Mouse (Mus musculus) 3T3-L1 (cell line): ENCODE data around the gene Lhx5.

ENCODE experiments used
- DNase-seq: peaks from one replicate; pipeline ENCODE4 v3.0.0-alpha.2; 2015; ENCODE audit warnings: low read depth, low spot score

The Lhx5 gene

GRCm38 (mm10) chr5:120431649-120432485 lies at the start of gene Lhx5:
Lhx5 (plus strand) TSS chr5:120431699.
- DNase-seq, result no peak

- no peak for DNase-seq
These were observed 45.1 kb upstream of the Lhx5 start for GRCm38 (mm10) chr5:120386361-120386760.

GRCm38 (mm10) chr5:120388765-120389164 lies 42.7 kb upstream of the Lhx5 start:
- DNase-seq, result no peak

GRCm38 (mm10) chr5:120389973-120390372 lies 41.5 kb upstream of the Lhx5 start:
- no peak for DNase-seq

- no peak for DNase-seq
These were observed 37.4 kb upstream of the Lhx5 start for GRCm38 (mm10) chr5:120393871-120394667.

GRCm38 (mm10) chr5:120397988-120398387 lies 33.5 kb upstream of the Lhx5 start:
- no peak for DNase-seq

- no peak for DNase-seq
These were observed 26.5 kb upstream of the Lhx5 start for GRCm38 (mm10) chr5:120404831-120405591.

GRCm38 (mm10) chr5:120408933-120409332 lies 22.6 kb upstream of the Lhx5 start:
- no peak for DNase-seq

- no peak for DNase-seq
These were observed 21.8 kb upstream of the Lhx5 start for GRCm38 (mm10) chr5:120409385-120410378.

GRCm38 (mm10) chr5:120413436-120413835 lies 18.1 kb upstream of the Lhx5 start:
- DNase-seq, result no peak

GRCm38 (mm10) chr5:120420106-120420505 lies 11.4 kb upstream of the Lhx5 start:
- DNase-seq, result no peak

- peak; percentile 79 for DNase-seq
These were observed 7.5 kb upstream of the Lhx5 start for GRCm38 (mm10) chr5:120424039-120424438.

- DNase-seq, result no peak
These were observed 6.8 kb upstream of the Lhx5 start for GRCm38 (mm10) chr5:120424657-120425056.

- DNase-seq, result no peak
These were observed 5.8 kb upstream of the Lhx5 start for GRCm38 (mm10) chr5:120425711-120426110.

GRCm38 (mm10) chr5:120426572-120426971 lies 4.9 kb upstream of the Lhx5 start:
- no peak for DNase-seq

GRCm38 (mm10) chr5:120427451-120427938 lies 4.0 kb upstream of the Lhx5 start:
- DNase-seq, result no peak

- no peak for DNase-seq
These were observed 3.2 kb upstream of the Lhx5 start for GRCm38 (mm10) chr5:120428189-120428838.

- DNase-seq, result no peak
These were observed 2.5 kb upstream of the Lhx5 start for GRCm38 (mm10) chr5:120428990-120429389.

GRCm38 (mm10) chr5:120429692-120430091 lies 1.8 kb upstream of the Lhx5 start:
- no peak for DNase-seq

- no peak for DNase-seq
These were observed 407 bp upstream of the Lhx5 start for GRCm38 (mm10) chr5:120431001-120431583.
